Mouse (Mus musculus) ovary, adult 2 months (tissue): ENCODE measurements around the gene Zfp36l3. TPM values are rescaled to one million over a fixed set of nuclear protein-coding genes. Genes with fewer than 3 reads are reported as not detected.

ENCODE experiments used
- polyA plus RNA-seq: library from polyadenylated mRNA; depleted of rRNA; stranded (reverse); fragments of >200 nt; gene quantifications from 2 replicates; pipeline ENCODE4 v1.2.3, GENCODE M21; 2012; rRNA removed

Gene Zfp36l3
- polyA plus RNA-seq, result 0.10 TPM in 1 of 2 replicates, not detected in the other

DNA sequence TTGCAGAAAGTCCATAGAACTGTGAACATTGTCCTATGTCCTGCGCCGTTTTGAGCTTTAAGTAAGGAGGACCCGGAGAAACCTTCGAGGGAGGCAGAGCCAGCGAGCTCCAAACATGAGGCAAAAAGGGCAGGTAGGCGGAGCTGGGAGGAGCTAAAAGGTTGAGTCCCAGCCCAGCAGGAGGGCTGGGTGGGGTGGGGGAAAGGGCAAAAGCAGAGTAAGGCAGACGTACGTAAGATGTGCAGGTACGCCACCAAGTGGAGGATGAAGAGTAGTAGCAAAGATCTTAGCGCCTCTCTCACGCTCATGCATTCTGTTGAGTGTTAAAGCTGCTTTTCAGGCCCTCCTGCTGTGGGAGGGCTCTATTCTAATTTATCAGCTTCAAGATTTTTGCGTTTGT lies at the start of gene Zfp36l3:
Gene Zfp36l3, minus strand, starts transcription at position 119 of the 400 bp plus-strand sequence.

GRCm38 (mm10) chrX:53797519-53797918 lies 21.3 kb upstream of the Zfp36l3 start, which contains the start of gene Xlr:
Gene Xlr, minus strand, starts transcription at chrX:53797706.

DNA sequence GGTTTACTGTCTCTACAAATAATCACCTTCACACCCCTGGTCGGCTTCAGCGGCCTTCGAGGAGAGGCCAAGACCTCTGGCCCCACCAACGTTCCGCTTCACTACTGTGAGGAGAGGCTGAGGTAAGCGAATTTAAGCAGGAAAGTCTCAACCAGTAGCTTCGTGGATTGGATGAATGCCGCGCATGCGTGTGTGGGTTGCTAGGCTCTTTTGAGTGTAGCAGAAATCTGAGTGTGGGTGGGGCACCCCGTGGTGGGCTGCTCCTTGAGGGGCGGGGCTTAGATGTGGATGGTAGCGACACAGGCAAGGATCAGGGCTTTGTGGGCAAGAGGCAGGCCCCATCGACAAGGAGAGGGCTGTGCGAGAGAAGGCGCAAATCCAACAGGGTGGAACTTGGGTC lies 18.5 kb downstream of the Zfp36l3 start, which contains the start of gene 1700013H16Rik:
Gene 1700013H16Rik, minus strand, starts transcription at position 96 of the 400 bp plus-strand sequence.

GRCm38 (mm10) chrX:53724596-53724995 lies 51.6 kb downstream of the Zfp36l3 start, which contains the start of gene 4930502E18Rik:
Gene 4930502E18Rik, plus strand, starts transcription at chrX:53724826.

Other genes with a start within 250 kb of the Zfp36l3 start
- gene Rtl8c, start 168.4 kb downstream of the Zfp36l3 start, polyA plus RNA-seq, result 36.4 and 43.8 TPM in 2 replicates
- not detected in 2 replicates for gene Gm14597, start 167.4 kb downstream of the Zfp36l3 start, polyA plus RNA-seq
- gene Rtl8a, start 132.7 kb downstream of the Zfp36l3 start, polyA plus RNA-seq, result 224 and 227 TPM in 2 replicates
- gene Rtl8b, start 106.0 kb downstream of the Zfp36l3 start, polyA plus RNA-seq, result 193 and 210 TPM in 2 replicates
- 0.30 and 0.45 TPM in 2 replicates for gene 4930502E18Rik, start 51.6 kb downstream of the Zfp36l3 start, polyA plus RNA-seq
- gene 1700013H16Rik, start 18.6 kb downstream of the Zfp36l3 start, polyA plus RNA-seq, result not detected in 2 replicates
- not detected in 2 replicates for gene Xlr, start 21.3 kb upstream of the Zfp36l3 start, polyA plus RNA-seq